Mouse (Mus musculus) central nervous system, embryonic 18 days (tissue): ENCODE measurements around the gene Vmn1r160. TPM values are rescaled to one million over a fixed set of nuclear protein-coding genes. Genes with fewer than 3 reads are reported as not detected.

Source experiments
- polyA plus RNA-seq: library from polyadenylated mRNA; depleted of rRNA; stranded (reverse); fragments of >200 nt; gene quantifications from 2 replicates; pipeline ENCODE4 v1.2.3, GENCODE M21; 2012; rRNA removed

Gene Vmn1r160
- not detected in 2 replicates for polyA plus RNA-seq

GRCm38 (mm10) chr7:22870924-22871323 lies at the start of gene Vmn1r160:
Gene Vmn1r160 (plus strand): TSS chr7:22871224.

GRCm38 (mm10) chr7:22843505-22843904 lies 27.5 kb upstream of the Vmn1r160 start, which contains the start of gene Vmn1r159:
Gene Vmn1r159 (minus strand): TSS chr7:22843605.

Other genes with a start within 250 kb of the Vmn1r160 start
- gene Vmn1r155, start 213.2 kb upstream of the Vmn1r160 start, polyA plus RNA-seq: not detected in 2 replicates
- not detected in 2 replicates for gene Gm8693, start 178.9 kb upstream of the Vmn1r160 start, polyA plus RNA-seq
- not detected in 2 replicates for gene Gm4567, start 151.5 kb upstream of the Vmn1r160 start, polyA plus RNA-seq
- not detected in 2 replicates for gene Vmn1r157, start 109.5 kb upstream of the Vmn1r160 start, polyA plus RNA-seq
- not detected in 2 replicates for gene Vmn1r158, start 80.4 kb upstream of the Vmn1r160 start, polyA plus RNA-seq
- gene Vmn1r159, start 27.6 kb upstream of the Vmn1r160 start, polyA plus RNA-seq: not detected in 2 replicates
- gene Gm4214, start 113.4 kb downstream of the Vmn1r160 start, polyA plus RNA-seq: not detected in 2 replicates
- gene Gm4216, start 148.7 kb downstream of the Vmn1r160 start, polyA plus RNA-seq: not detected in 2 replicates
- gene Vmn1r163, start 184.3 kb downstream of the Vmn1r160 start, polyA plus RNA-seq: not detected in 2 replicates
- not detected in 2 replicates for gene Gm8720, start 196.2 kb downstream of the Vmn1r160 start, polyA plus RNA-seq